Mouse (Mus musculus): ENCODE measurements around the gene Dis3l. TPM values are rescaled to one million over a fixed set of nuclear protein-coding genes. Genes with fewer than 3 reads are reported as not detected.
A peak's percentile ranks its signal among the peaks of the same experiment; 100 is the strongest.

Gene Dis3l
- polyA plus RNA-seq, 1 experiment from 2014 or later = 13.9 TPM

- peak overlapping the region; percentile 100; the same call in 1 of the 2 replicates for H3K27ac ChIP-seq
- ATAC-seq (replicated peaks; ENCODE audit: low FRiP score, low read depth) (no peak), DNase-seq (ENCODE audit: low spot score) (no peak)
- no peaks in the 10 kb centered on the region for H3K27me3 ChIP-seq (ENCODE audit: insufficient read depth, low read length)
- H3K9me3 ChIP-seq (replicated peaks; ENCODE audit: low read length) = no peaks in the 10 kb centered on the region
- TF ChIP-seq CTCF (IDR thresholded peaks at IDR 0.05; ENCODE audit: low read depth) = no peak
- 36% methylated on average over 8 of the region's 8 CpGs for WGBS
- H3K4me1 ChIP-seq (replicated peaks; ENCODE audit: insufficient read depth, low read length) = peaks cover 9% of the 10 kb centered on the region
- H3K36me3 ChIP-seq (ENCODE audit: insufficient read depth, low read length) = 0 out of 2 replicates have a peak, but pooled peaks cover 4% of the 10 kb centered on the region
- peak overlapping the region; percentile 76 for H3K4me2 ChIP-seq (ENCODE audit: low read length)
- no peak overlapping the region for H3K9ac ChIP-seq (ENCODE audit: low read depth, low read length)
- no peak overlapping the region; the same call in 1 of the 2 replicates for H3K4me3 ChIP-seq (replicated peaks; ENCODE audit: low read depth, low read length)
These were observed 1.7 kb downstream of the Dis3l start for GRCm38 (mm10) chr9:64339361-64339760.

- Histone ChIP-seq H3K4me1 (replicated peaks; ENCODE audit: insufficient read depth, low read length) (peaks cover 9% of the 10 kb centered on the region), H3K4me2 (ENCODE audit: low read length) (no peak overlapping the region), H3K9ac (ENCODE audit: low read depth, low read length) (no peak overlapping the region), H3K4me3 (replicated peaks; ENCODE audit: low read depth, low read length) (no peak overlapping the region), H3K36me3 (ENCODE audit: insufficient read depth, low read length) (0 out of 2 replicates have a peak, but pooled peaks cover 4% of the 10 kb centered on the region), H3K27ac (no peak overlapping the region), H3K27me3 (ENCODE audit: insufficient read depth, low read length) (no peaks in the 10 kb centered on the region), H3K9me3 (replicated peaks; ENCODE audit: low read length) (no peaks in the 10 kb centered on the region)
- DNase-seq (ENCODE audit: low spot score) (no peak), ATAC-seq (replicated peaks; ENCODE audit: low FRiP score, low read depth) (no peak)
- 84% methylated on average over 6 of the region's 6 CpGs for WGBS
- no peak for TF ChIP-seq CTCF (IDR thresholded peaks at IDR 0.05; ENCODE audit: low read depth)
These were observed 5.3 kb downstream of the Dis3l start for GRCm38 (mm10) chr9:64335825-64336224.

GRCm38 (mm10) chr9:64323976-64324375, 17.1 kb downstream of the Dis3l start:
- no peak overlapping the region for H3K9ac ChIP-seq (ENCODE audit: low read depth, low read length)
- H3K36me3 ChIP-seq (ENCODE audit: insufficient read depth, low read length) = peaks cover 39% of the 10 kb centered on the region
- ATAC-seq (replicated peaks; ENCODE audit: low FRiP score, low read depth) = no peak
- no peaks in the 10 kb centered on the region for H3K27me3 ChIP-seq (ENCODE audit: insufficient read depth, low read length)
- no peak for TF ChIP-seq CTCF (IDR thresholded peaks at IDR 0.05; ENCODE audit: low read depth)
- no peak overlapping the region for H3K27ac ChIP-seq
- DNase-seq (ENCODE audit: low spot score) = no peak
- 91% methylated on average over 7 of the region's 7 CpGs for WGBS
- no peak overlapping the region for H3K4me2 ChIP-seq (ENCODE audit: low read length)
- no peaks in the 10 kb centered on the region for H3K9me3 ChIP-seq (replicated peaks; ENCODE audit: low read length)
- H3K4me1 ChIP-seq (replicated peaks; ENCODE audit: insufficient read depth, low read length) = no peaks in the 10 kb centered on the region
- H3K4me3 ChIP-seq (replicated peaks; ENCODE audit: low read depth, low read length) = no peak overlapping the region

GRCm38 (mm10) chr9:64316986-64317385, 24.1 kb downstream of the Dis3l start:
- Histone ChIP-seq H3K9me3 (replicated peaks; ENCODE audit: low read length) (no peaks in the 10 kb centered on the region), H3K4me2 (ENCODE audit: low read length) (no peak overlapping the region), H3K27me3 (ENCODE audit: insufficient read depth, low read length) (no peaks in the 10 kb centered on the region), H3K36me3 (ENCODE audit: insufficient read depth, low read length) (peaks cover 29% of the 10 kb centered on the region), H3K27ac (no peak overlapping the region), H3K4me3 (replicated peaks; ENCODE audit: low read depth, low read length) (no peak overlapping the region), H3K4me1 (replicated peaks; ENCODE audit: insufficient read depth, low read length) (no peaks in the 10 kb centered on the region), H3K9ac (ENCODE audit: low read depth, low read length) (no peak overlapping the region)
- no peak for TF ChIP-seq CTCF (IDR thresholded peaks at IDR 0.05; ENCODE audit: low read depth)
- DNase-seq (ENCODE audit: low spot score) = no peak
- 98% methylated on average over 5 of the region's 5 CpGs for WGBS
- ATAC-seq (replicated peaks; ENCODE audit: low FRiP score, low read depth) = no peak

- no peak for DNase-seq (ENCODE audit: low spot score)
- ATAC-seq (replicated peaks; ENCODE audit: low FRiP score, low read depth) = no peak
- TF ChIP-seq CTCF (IDR thresholded peaks at IDR 0.05; ENCODE audit: low read depth) = no peak
- no peaks in the 10 kb centered on the region for H3K9me3 ChIP-seq (replicated peaks; ENCODE audit: low read length)
- peaks cover 9% of the 10 kb centered on the region; the same call in 1 of the 2 replicates for H3K36me3 ChIP-seq (ENCODE audit: insufficient read depth, low read length)
- H3K4me3 ChIP-seq (replicated peaks; ENCODE audit: low read depth, low read length) = no peak overlapping the region
- no peaks in the 10 kb centered on the region for H3K4me1 ChIP-seq (replicated peaks; ENCODE audit: insufficient read depth, low read length)
- 97% methylated on average over 6 of the region's 6 CpGs for WGBS
- H3K27me3 ChIP-seq (ENCODE audit: insufficient read depth, low read length) = no peaks in the 10 kb centered on the region
- H3K9ac ChIP-seq (ENCODE audit: low read depth, low read length) = no peak overlapping the region
- no peak overlapping the region for H3K4me2 ChIP-seq (ENCODE audit: low read length)
- no peak overlapping the region for H3K27ac ChIP-seq
These were observed 26.4 kb downstream of the Dis3l start for GRCm38 (mm10) chr9:64314696-64315095.

- Histone ChIP-seq H3K27me3 (ENCODE audit: insufficient read depth, low read length) (no peaks in the 10 kb centered on the region), H3K4me3 (replicated peaks; ENCODE audit: low read depth, low read length) (no peak overlapping the region), H3K36me3 (ENCODE audit: insufficient read depth, low read length) (peaks cover 13% of the 10 kb centered on the region), H3K4me2 (ENCODE audit: low read length) (no peak overlapping the region), H3K27ac (no peak overlapping the region), H3K4me1 (replicated peaks; ENCODE audit: insufficient read depth, low read length) (no peaks in the 10 kb centered on the region), H3K9ac (ENCODE audit: low read depth, low read length) (no peak overlapping the region), H3K9me3 (replicated peaks; ENCODE audit: low read length) (no peaks in the 10 kb centered on the region)
- DNase-seq (ENCODE audit: low spot score) = no peak
- TF ChIP-seq CTCF (IDR thresholded peaks at IDR 0.05; ENCODE audit: low read depth) = peak; percentile 45; the same call in 1 of the 2 replicates
- WGBS = 47% methylated on average over 1 of the region's 1 CpGs
- no peak for ATAC-seq (replicated peaks; ENCODE audit: low FRiP score, low read depth)
These were observed 29.0 kb downstream of the Dis3l start for GRCm38 (mm10) chr9:64312128-64312527.
